Mouse (Mus musculus): ENCODE data around the gene Timm8b.

GRCm38 (mm10) chr9:50604338-50604737 is 628 bp downstream of the Timm8b start:
- TF ChIP-seq CTCF (IDR thresholded peaks at IDR 0.05; ENCODE audit: borderline replicate concordance, insufficient read depth, low read length): no peak
- TF ChIP-seq POLR2A (IDR thresholded peaks at IDR 0.05; ENCODE audit: low read depth, low read length): 0 out of 2 replicates have a peak, but pooled peaks have one; percentile 6
